Mouse (Mus musculus) MEL (cell line): ENCODE measurements at regions not wholly inside any gene's neighbourhood (a gene's known extent, or its start where the extent isn't known, plus 50 kb on each side); places are given as distances from the start of the nearest gene placed in this dataset.

Experiments
- DNase-seq: peaks from one replicate; pipeline ENCODE4 v3.0.0; 2011; ENCODE audit warnings: low read depth, low spot score
- H3K27ac ChIP-seq: 2 replicates; pipeline ENCODE4 v1.5.1; 2012; ENCODE audit warnings: low read depth, mild to moderate bottlenecking, control low read depth, low read length, moderate library complexity; ENCODE audit not compliant: control insufficient read depth
- H3K27me3 ChIP-seq, 2 experiments: fragments of 150-350 bp in 1 of 2; sonication (generic) in 1 of 2; 2 replicates each; pipeline ENCODE4 v1.6.1; 2012; ENCODE audit warnings: low read length in 2 of 2, mild to moderate bottlenecking in 2 of 2, improper control_type of control experiment in 1 of 2, moderate library complexity in 1 of 2; ENCODE audit not compliant: insufficient read depth in 2 of 2, control insufficient read depth in 1 of 2
- H3K36me3 ChIP-seq, 2 experiments: 2 replicates each; pipeline ENCODE4 v1.6.1; 2012 to 2014; ENCODE audit warnings: low read length in 2 of 2, improper control_type of control experiment in 1 of 2, inconsistent platforms in 1 of 2, mild to moderate bottlenecking in 1 of 2; ENCODE audit not compliant: insufficient read depth in 2 of 2, control insufficient read depth in 1 of 2
- H3K4me1 ChIP-seq, 2 experiments: fragments of 150-350 bp in 1 of 2; sonication (generic) in 1 of 2; 2 replicates each; pipeline ENCODE4 v1.6.1; 2012; ENCODE audit warnings: low read length in 2 of 2, improper control_type of control experiment in 1 of 2, mild to moderate bottlenecking in 1 of 2; ENCODE audit not compliant: insufficient read depth in 2 of 2, control insufficient read depth in 1 of 2
- H3K4me3 ChIP-seq, 2 experiments: fragments of 150-350 bp in 1 of 2; sonication (generic) in 1 of 2; 2 replicates each; pipeline ENCODE4 v1.5.1; 2012; ENCODE audit warnings: low read depth in 2 of 2, low read length in 2 of 2, mild to moderate bottlenecking in 2 of 2, moderate library complexity in 2 of 2, control low read depth in 1 of 2, improper control_type of control experiment in 1 of 2; ENCODE audit not compliant: control insufficient read depth in 1 of 2, insufficient read depth in 1 of 2
- H3K79me2 ChIP-seq: 2 replicates; pipeline ENCODE4 v1.6.1; 2012; ENCODE audit warnings: mild to moderate bottlenecking, low read length, moderate library complexity; ENCODE audit not compliant: control insufficient read depth, poor library complexity, insufficient read depth
- H3K9ac ChIP-seq: 2 replicates; pipeline ENCODE4 v1.6.1; 2012; ENCODE audit warnings: low read depth, mild to moderate bottlenecking, control low read depth, low read length, moderate library complexity; ENCODE audit not compliant: control insufficient read depth, poor library complexity, severe bottlenecking
- H3K9me3 ChIP-seq: fragments of 150-350 bp; sonication (generic); replicated peaks from 2 replicates; pipeline ENCODE4 v1.6.1; 2012; ENCODE audit warnings: mild to moderate bottlenecking, low read length, improper control_type of control experiment, moderate library complexity; ENCODE audit not compliant: insufficient read depth
- NELFE ChIP-seq: IDR thresholded peaks from 2 replicates; pipeline ENCODE4 v1.6.1; 2011; ENCODE audit warnings: low read depth, low read length, improper control_type of control experiment
- RAD21 ChIP-seq: IDR thresholded peaks from 2 replicates; pipeline ENCODE4 v1.6.1; 2011; ENCODE audit warnings: mild to moderate bottlenecking, low read depth, low read length, improper control_type of control experiment
- TBP ChIP-seq: IDR thresholded peaks from 2 replicates; pipeline ENCODE4 v1.8.0; 2011; ENCODE audit warnings: low read depth, low read length, improper control_type of control experiment
- TCF12 ChIP-seq: IDR thresholded peaks from 2 replicates; pipeline ENCODE4 v1.6.1; 2014; ENCODE audit warnings: low read depth, mild to moderate bottlenecking, inconsistent platforms, low read length, improper control_type of control experiment, moderate library complexity

DNA sequence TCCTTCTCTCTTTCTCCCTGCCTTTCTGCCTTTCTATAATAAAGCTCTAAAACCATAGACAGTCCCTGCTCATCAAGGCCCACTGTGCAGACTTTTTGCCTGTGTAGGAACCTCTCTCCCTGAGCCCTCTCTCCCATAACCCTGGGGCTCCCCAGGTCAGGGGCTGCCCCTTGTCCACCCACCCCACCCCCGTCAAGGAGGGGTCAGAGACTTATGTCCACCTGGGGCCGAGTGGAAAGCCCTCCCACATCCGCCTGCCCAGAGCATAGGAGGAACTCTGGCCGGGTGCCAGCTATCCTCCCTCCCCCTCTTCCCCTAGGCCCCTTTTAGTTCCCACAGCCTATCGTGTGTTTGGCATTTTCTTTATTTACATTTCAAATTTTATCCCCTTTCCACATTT, 81.8 kb upstream of the Cxcl13 start (continued):
- no peak for TF ChIP-seq NELFE
- TF ChIP-seq, all 39 proteins: peak for 0

DNA sequence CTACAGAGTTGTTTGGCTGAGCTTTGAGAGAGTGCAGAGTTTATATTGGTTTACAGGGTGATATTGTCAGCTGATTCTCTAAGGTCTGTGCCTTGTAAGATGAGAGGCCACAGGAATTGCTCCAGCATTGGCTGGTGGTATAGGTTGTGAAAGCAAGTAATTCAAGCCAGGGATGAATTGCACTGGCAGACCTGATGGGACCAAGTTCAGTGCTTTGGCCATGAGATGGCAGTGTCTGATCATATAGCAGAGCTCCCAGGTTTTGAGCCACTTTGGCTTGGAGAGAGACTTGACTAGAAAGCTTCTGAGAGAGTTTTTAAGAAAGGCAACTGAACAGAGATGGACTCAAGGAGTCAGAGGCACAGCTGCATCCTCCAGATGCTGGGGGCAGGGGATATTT, 75.8 kb upstream of the Cxcl13 start:
- no peaks in the 10 kb centered on the region for H3K27me3 ChIP-seq
- no peak overlapping the region for H3K4me3 ChIP-seq
- no peak overlapping the region for H3K27ac ChIP-seq
- H3K9me3 ChIP-seq: no peaks in the 10 kb centered on the region
- H3K4me1 ChIP-seq: no peaks in the 10 kb centered on the region
- DNase-seq: no peak
- no peaks in the 10 kb centered on the region for H3K79me2 ChIP-seq
- TF ChIP-seq TBP: no peak
- TF ChIP-seq RAD21: peak; percentile 19
- TF ChIP-seq TCF12: no peak
- no peak overlapping the region for H3K9ac ChIP-seq
- H3K36me3 ChIP-seq: no peaks in the 10 kb centered on the region
